ENCODE assay signal across 19 mouse cellular contexts in genomic region chr5:52753146-52753545, GRCm38 (mm10).
"Had no signal": no experiment of that assay in that cellular context is flagged by ENCODE, and none has a peak within 500 bp of the region (broad histone marks: within the 10 kb centered on the region; RNA-seq: fewer than 3 reads in every experiment).

No protein-coding gene starts in this region.

- H3K27ac ChIP-seq: kidney, postnatal 0 days; layer of hippocampus, adult 2 months; limb, embryonic 10.5 days; limb, embryonic 13.5 days; liver, embryonic 12.5 days; liver, embryonic 15.5 days; stomach, postnatal 0 days had no signal

- DNase-seq: kidney, adult 2 months; kidney, postnatal 25 days; layer of hippocampus, adult 9-11 months; liver; lung, embryonic 14.5 days; midbrain, embryonic 14.5 days; right cerebral cortex, adult 18-20 months; right cerebral cortex, postnatal 14 days; right cerebral cortex, postnatal 4 days; thymus, adult 2 months; thymus, postnatal 14 days; thymus, postnatal 4 days had no signal

- H3K4me3 ChIP-seq: layer of hippocampus, adult 2 months; limb, embryonic 10.5 days; limb, embryonic 13.5 days; liver, embryonic 12.5 days; liver, embryonic 15.5 days had no signal

- H3K4me1 ChIP-seq: limb, embryonic 10.5 days; limb, embryonic 13.5 days; liver, embryonic 12.5 days; liver, embryonic 15.5 days had no signal
